Mouse (Mus musculus) MN1 (cell line): ENCODE measurements around the gene Cep63.

Experiments used
- DNase-seq: peaks from one replicate; pipeline ENCODE4 v3.0.0-alpha.2; 2016; ENCODE audit warnings: low spot score

The Cep63 gene

GRCm38 (mm10) chr9:102558463-102558862 lies 67.9 kb downstream of the Cep63 start:
- DNase-seq = no peak

- DNase-seq = no peak
Observed at GRCm38 (mm10) chr9:102553781-102554180, 72.6 kb downstream of the Cep63 start.

- DNase-seq = peak; percentile 10
Observed at GRCm38 (mm10) chr9:102551771-102552170, 74.6 kb downstream of the Cep63 start.

- no peak for DNase-seq
Observed at GRCm38 (mm10) chr9:102549211-102549610, 77.1 kb downstream of the Cep63 start.

- no peak for DNase-seq
Observed at GRCm38 (mm10) chr9:102547028-102547354, 79.3 kb downstream of the Cep63 start.

- DNase-seq = no peak
Observed at GRCm38 (mm10) chr9:102546256-102547027, 79.9 kb downstream of the Cep63 start.

- no peak for DNase-seq
Observed at GRCm38 (mm10) chr9:102545406-102546255, 80.7 kb downstream of the Cep63 start.

- peak; percentile 82 for DNase-seq
Observed at GRCm38 (mm10) chr9:102544773-102545366, 81.5 kb downstream of the Cep63 start.

- DNase-seq = no peak
Observed at GRCm38 (mm10) chr9:102544116-102544772, 82.1 kb downstream of the Cep63 start.

- no peak for DNase-seq
Observed at GRCm38 (mm10) chr9:102543761-102544115, 82.6 kb downstream of the Cep63 start.

GRCm38 (mm10) chr9:102542540-102542939 lies 83.8 kb downstream of the Cep63 start:
- no peak for DNase-seq

GRCm38 (mm10) chr9:102541666-102542065 lies 84.7 kb downstream of the Cep63 start:
- no peak for DNase-seq

GRCm38 (mm10) chr9:102539699-102540098 lies 86.6 kb downstream of the Cep63 start:
- DNase-seq = no peak

- no peak for DNase-seq
Observed at GRCm38 (mm10) chr9:102536968-102537367, 89.4 kb downstream of the Cep63 start.
